Mouse (Mus musculus): Measurements from ENCODE around the gene Wnt3.

DNA sequence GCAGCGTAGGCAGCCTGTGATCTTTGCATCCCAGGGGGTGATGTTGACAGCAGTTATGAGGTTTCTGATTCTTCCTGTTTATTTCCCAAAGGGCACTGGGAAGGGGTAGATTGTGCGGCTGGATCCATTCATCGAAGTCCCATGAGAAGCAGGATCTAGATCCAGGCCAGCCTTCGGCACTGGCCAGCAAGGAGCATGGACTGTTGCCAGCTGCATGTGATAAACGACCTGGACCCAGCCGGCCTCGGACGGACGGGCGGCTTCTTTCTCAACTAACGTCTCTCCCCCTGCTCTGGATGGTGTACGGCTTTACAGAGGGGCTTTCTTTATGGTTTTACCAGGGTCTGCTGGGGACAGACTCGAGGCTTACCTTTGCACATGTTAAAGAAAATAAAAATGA is 42.0 kb downstream of the Wnt3 start:
- TF ChIP-seq CTCF (IDR thresholded peaks at IDR 0.05; ENCODE audit: low read depth, low read length) = no peak
- no peak for TF ChIP-seq POLR2A (IDR thresholded peaks at IDR 0.05; ENCODE audit: insufficient read depth, low read length)
- TF ChIP-seq EP300 (IDR thresholded peaks at IDR 0.05; ENCODE audit: insufficient read depth, low read depth, low read length) = no peak

Measured in ES-Bruce4 (cell line).